Mouse (Mus musculus) erythroblast, embryonic 14.5 days (primary cell): Measurements from ENCODE around the gene Misp.

Experiments used
- GATA1 ChIP-seq: IDR thresholded peaks from 2 replicates; pipeline ENCODE4 v1.6.1; 2012; ENCODE audit warnings: low read length, inconsistent platforms, mixed read lengths
- TAL1 ChIP-seq: IDR thresholded peaks from 3 replicates; pipeline ENCODE4 v1.6.1; 2012; ENCODE audit warnings: low read length, inconsistent platforms, mixed read lengths

GRCm38 (mm10) chr10:79778006-79778405 is 42.8 kb upstream of the Misp start:
- no peak for TF ChIP-seq TAL1
- no peak for TF ChIP-seq GATA1
